Mouse (Mus musculus) kidney, postnatal 0 days (tissue): ENCODE measurements around the gene Tceal9. TPM values are rescaled to one million over a fixed set of nuclear protein-coding genes. Genes with fewer than 3 reads are reported as not detected.
A peak's percentile ranks its signal among the peaks of the same experiment; 100 is the strongest.

Experiments
- ATAC-seq: fragments of 200-750 bp; cut with Nextera tagmentation; replicated peaks from 2 replicates; pipeline ENCODE4 v1.8.0; 2017; ENCODE audit warnings: low read depth, moderate number of reproducible peaks, moderate TSS enrichment, moderate library complexity; ENCODE audit not compliant: low FRiP score
- DNase-seq: peaks from one replicate; pipeline ENCODE4 v3.0.0-alpha.2; 2016; ENCODE audit warnings: low spot score
- H3K27ac ChIP-seq: fragments of 300-500 bp; sonication (generic); 2 replicates; pipeline ENCODE4 v1.5.1; 2014; ENCODE audit warnings: mild to moderate bottlenecking
- H3K27me3 ChIP-seq: fragments of 300-500 bp; sonication (generic); 2 replicates; pipeline ENCODE4 v1.6.1; 2014; ENCODE audit warnings: low read length, mixed read lengths; ENCODE audit not compliant: insufficient read depth
- H3K36me3 ChIP-seq: fragments of 300-500 bp; sonication (generic); 2 replicates; pipeline ENCODE4 v1.6.1; 2014; ENCODE audit warnings: low read length, mixed read lengths; ENCODE audit not compliant: insufficient read depth
- H3K4me1 ChIP-seq: fragments of 300-500 bp; sonication (generic); replicated peaks from 2 replicates; pipeline ENCODE4 v1.6.1; 2014; ENCODE audit warnings: antibody characterized with exemption, low read length, mixed read lengths; ENCODE audit not compliant: insufficient read depth
- H3K4me2 ChIP-seq: fragments of 300-500 bp; sonication (generic); 2 replicates; pipeline ENCODE4 v1.6.1; 2014; ENCODE audit warnings: mild to moderate bottlenecking, low read length, moderate library complexity, mixed read lengths
- H3K4me3 ChIP-seq: fragments of 300-500 bp; sonication (generic); replicated peaks from 2 replicates; pipeline ENCODE4 v1.5.1; 2014; ENCODE audit warnings: low read depth, low read length
- H3K9ac ChIP-seq: fragments of 300-500 bp; sonication (generic); 2 replicates; pipeline ENCODE4 v1.6.1; 2014; ENCODE audit warnings: low read depth, low read length
- H3K9me3 ChIP-seq: fragments of 300-500 bp; sonication (generic); replicated peaks from 2 replicates; pipeline ENCODE4 v1.6.1; 2016; ENCODE audit warnings: low read length, inconsistent platforms, mixed read lengths
- CTCF ChIP-seq: IDR thresholded peaks from 2 replicates; pipeline ENCODE4 v1.5.1; 2016; ENCODE audit warnings: antibody characterized with exemption, low read depth, mild to moderate bottlenecking, moderate library complexity
- WGBS: fragments of 180-500 bp; shearing (Covaris S2); extraction: QIAGEN DNeasy Blood & Tissue Kit; methylation state at CpG from one replicate; pipeline ENCODE4 v1.1.7; 2014; 5-methylcytosine and 5-hydroxymethylcytosine counted together
- polyA plus RNA-seq: library from polyadenylated mRNA; unstranded; fragments of >200 nt; fragmentation: Nextera tagmentation; extraction: Ambion mirVana; gene quantifications from 2 replicates; pipeline ENCODE4 v1.2.1, GENCODE M21; 2015

Gene Tceal9
- polyA plus RNA-seq, 1 experiment from 2014 or later, result 579 TPM

DNA sequence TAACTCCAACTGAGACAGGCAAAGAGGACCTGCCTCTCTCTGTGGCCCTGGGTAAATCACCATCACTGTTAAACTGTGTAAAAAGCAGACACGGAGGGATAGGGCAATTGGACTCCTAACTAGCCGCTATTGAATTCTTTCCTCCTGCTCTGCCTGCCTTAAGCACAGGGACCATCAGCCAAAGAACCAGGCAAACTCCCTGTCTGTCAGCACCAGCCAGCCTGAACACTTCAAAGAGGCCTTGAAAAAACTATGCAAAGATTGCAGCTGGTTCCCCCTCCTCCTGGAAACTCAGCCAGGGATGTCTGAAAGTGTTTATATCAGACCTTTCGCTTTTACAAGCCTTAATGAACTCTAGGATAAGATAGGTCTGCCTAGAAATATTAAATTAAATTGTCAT, 29.7 kb downstream of the Tceal9 start:
- DNase-seq (peak; percentile 35), ATAC-seq (no peak)
- Histone ChIP-seq H3K4me1 (no peaks in the 10 kb centered on the region), H3K4me3 (no peak overlapping the region), H3K9me3 (no peaks in the 10 kb centered on the region), H3K27ac (no peak overlapping the region), H3K9ac (no peak overlapping the region), H3K4me2 (no peak overlapping the region), H3K27me3 (no peaks in the 10 kb centered on the region), H3K36me3 (no peaks in the 10 kb centered on the region)
- TF ChIP-seq CTCF, result no peak
- WGBS, result 26% methylated on average over 3 of the region's 3 CpGs

DNA sequence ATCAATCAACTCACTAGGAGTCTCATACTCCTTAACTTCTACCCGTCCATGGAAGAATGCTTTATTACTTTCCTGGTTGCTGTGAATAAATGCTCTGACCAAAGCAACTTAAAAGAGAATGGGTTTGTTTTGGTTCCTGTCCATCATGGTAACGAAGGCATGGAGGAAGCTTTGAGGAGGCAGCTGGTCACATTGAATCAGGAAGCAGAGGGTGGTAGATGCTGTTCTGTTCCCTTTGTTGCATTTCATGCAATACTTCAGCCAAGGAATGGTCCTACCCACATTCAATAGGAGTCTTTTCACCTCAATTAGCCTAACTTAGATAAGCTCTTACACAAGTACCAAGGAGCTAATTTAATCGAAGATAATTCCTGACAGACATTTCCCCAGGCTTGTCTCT, 30.5 kb downstream of the Tceal9 start:
- Histone ChIP-seq H3K27ac (no peak overlapping the region), H3K4me1 (no peaks in the 10 kb centered on the region), H3K9ac (no peak overlapping the region), H3K36me3 (no peaks in the 10 kb centered on the region), H3K27me3 (no peaks in the 10 kb centered on the region), H3K4me2 (no peak overlapping the region), H3K9me3 (no peaks in the 10 kb centered on the region), H3K4me3 (no peak overlapping the region)
- ATAC-seq (no peak), DNase-seq (no peak)
- 54% methylated on average over 3 of the region's 3 CpGs for WGBS
- no peak for TF ChIP-seq CTCF

DNA sequence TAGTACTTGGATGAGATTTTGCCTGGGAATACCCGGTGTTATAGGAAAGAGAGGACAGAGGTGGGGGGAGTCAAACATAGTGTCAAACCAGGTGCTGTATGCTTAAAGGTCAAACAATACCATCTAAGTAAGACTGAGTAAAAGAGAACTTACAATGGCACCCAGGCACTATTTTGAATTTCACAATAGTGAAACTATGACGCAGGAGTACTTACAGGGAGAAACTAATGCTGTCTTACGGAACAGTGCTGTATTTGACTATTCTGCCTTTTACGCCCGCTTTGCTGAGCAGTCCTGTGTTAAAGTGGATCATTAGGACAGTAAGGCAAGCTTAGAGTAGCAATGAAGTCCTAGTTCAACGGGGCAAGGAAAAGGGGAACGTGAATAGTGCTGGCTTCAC, 32.7 kb downstream of the Tceal9 start:
- Histone ChIP-seq H3K4me3 (no peak overlapping the region), H3K4me1 (no peaks in the 10 kb centered on the region), H3K27ac (no peak overlapping the region), H3K27me3 (no peaks in the 10 kb centered on the region), H3K36me3 (no peaks in the 10 kb centered on the region), H3K9ac (no peak overlapping the region), H3K9me3 (no peaks in the 10 kb centered on the region), H3K4me2 (no peak overlapping the region)
- DNase-seq (no peak), ATAC-seq (no peak)
- 81% methylated on average over 7 of the region's 7 CpGs for WGBS
- no peak for TF ChIP-seq CTCF

DNA sequence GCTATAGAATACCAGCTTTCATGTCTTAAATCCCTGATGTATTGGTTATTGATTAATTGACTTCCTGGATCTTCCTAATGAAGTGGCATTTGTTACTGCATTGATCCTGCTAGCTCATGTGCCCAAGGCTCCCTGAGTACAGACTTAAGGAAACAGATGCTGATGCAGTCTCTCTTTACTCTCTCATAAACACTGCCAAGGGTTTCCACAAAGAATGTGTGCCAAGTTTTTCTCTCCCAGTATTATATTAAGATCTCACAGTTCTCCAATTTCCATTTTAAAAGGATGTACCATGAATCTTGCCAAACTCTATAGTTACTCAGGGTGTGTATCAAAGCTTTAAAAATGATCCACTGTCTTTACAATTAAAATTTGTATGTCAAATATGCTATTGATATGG, 33.5 kb downstream of the Tceal9 start:
- Histone ChIP-seq H3K9ac (no peak overlapping the region), H3K27ac (no peak overlapping the region), H3K27me3 (no peaks in the 10 kb centered on the region), H3K36me3 (no peaks in the 10 kb centered on the region), H3K9me3 (no peaks in the 10 kb centered on the region), H3K4me2 (no peak overlapping the region), H3K4me1 (no peaks in the 10 kb centered on the region), H3K4me3 (no peak overlapping the region)
- DNase-seq, result no peak
- no peak for TF ChIP-seq CTCF
- no peak for ATAC-seq

DNA sequence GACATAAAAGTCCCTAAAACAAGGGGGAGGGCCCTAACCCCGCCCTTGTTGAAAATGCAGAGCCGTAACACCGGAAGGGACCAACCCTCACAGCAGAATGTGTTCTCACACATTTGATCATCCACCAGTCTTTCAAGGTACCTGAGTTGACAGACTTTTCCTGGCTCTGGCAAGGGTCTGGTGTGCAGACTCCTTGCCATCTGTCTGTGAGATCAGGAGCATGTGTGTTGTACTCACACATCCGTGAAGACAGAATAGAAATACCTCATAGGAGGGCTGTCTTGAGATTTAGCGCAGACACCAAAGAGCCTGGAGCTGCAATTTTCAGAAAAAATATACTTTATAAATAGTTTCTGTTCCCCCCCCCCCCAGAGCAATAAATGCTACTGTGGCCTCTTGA, 34.5 kb downstream of the Tceal9 start:
- ATAC-seq (no peak), DNase-seq (no peak)
- no peak for TF ChIP-seq CTCF
- H3K4me3 ChIP-seq, result no peak overlapping the region
- H3K4me1 ChIP-seq, result no peaks in the 10 kb centered on the region
- WGBS, result 78% methylated on average over 5 of the region's 5 CpGs
- H3K27ac ChIP-seq, result no peak overlapping the region
- H3K9me3 ChIP-seq, result no peaks in the 10 kb centered on the region
- H3K36me3 ChIP-seq, result no peaks in the 10 kb centered on the region
- no peak overlapping the region for H3K9ac ChIP-seq
- no peak overlapping the region for H3K4me2 ChIP-seq
- H3K27me3 ChIP-seq, result no peaks in the 10 kb centered on the region

DNA sequence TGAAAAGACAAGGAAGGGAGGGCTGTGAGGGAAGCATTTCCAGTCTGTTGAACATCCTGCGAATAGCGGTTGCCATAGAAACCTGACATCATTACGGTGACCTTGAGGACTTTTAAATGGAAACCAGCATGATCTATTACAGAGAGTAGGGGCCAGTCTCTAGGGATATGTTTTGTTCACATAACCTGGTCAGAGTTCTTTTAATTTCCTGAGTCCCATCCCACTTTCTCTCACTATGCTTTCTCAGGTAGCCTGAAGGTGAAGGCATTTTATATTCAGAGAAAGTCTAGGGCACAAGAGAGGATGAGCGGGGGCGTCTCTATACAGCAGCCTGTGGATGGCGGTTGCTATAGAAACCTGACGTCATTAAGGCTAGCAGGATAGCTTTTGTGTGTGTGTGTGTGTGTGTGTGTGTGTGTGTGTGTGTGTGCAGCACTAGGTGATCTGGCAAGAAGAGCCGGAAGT, 46.0 kb downstream of the Tceal9 start:
- WGBS, result 27% methylated on average over 8 of the region's 8 CpGs
- DNase-seq (peak; percentile 24), ATAC-seq (peak; percentile 66; the same call in 1 of the 2 replicates)
- Histone ChIP-seq H3K9ac (no peak overlapping the region), H3K27ac (no peak overlapping the region), H3K9me3 (no peaks in the 10 kb centered on the region), H3K27me3 (no peaks in the 10 kb centered on the region), H3K4me2 (no peak overlapping the region), H3K36me3 (no peaks in the 10 kb centered on the region), H3K4me3 (no peak overlapping the region), H3K4me1 (no peaks in the 10 kb centered on the region)
- no peak for TF ChIP-seq CTCF

Other genes with a start within 250 kb of the Tceal9 start
- 24.6 and 25.5 TPM in 2 replicates for gene Arxes1, start 211.7 kb upstream of the Tceal9 start, polyA plus RNA-seq
- gene Bex2, start 176.8 kb upstream of the Tceal9 start, polyA plus RNA-seq, result 74.9 and 76.2 TPM in 2 replicates
- gene Nxf3, start 159.8 kb upstream of the Tceal9 start, polyA plus RNA-seq, result 0.04 TPM in 1 of 2 replicates, not detected in the other
- 59.2 and 59.8 TPM in 2 replicates for gene Bex4, start 106.1 kb upstream of the Tceal9 start, polyA plus RNA-seq
- 206 and 209 TPM in 2 replicates for gene Tceal8, start 72.7 kb upstream of the Tceal9 start, polyA plus RNA-seq
- gene Tceal5, start 41.2 kb upstream of the Tceal9 start, polyA plus RNA-seq, result 2.6 and 2.9 TPM in 2 replicates
- 0.16 TPM in 1 of 2 replicates, not detected in the other for gene Tceal7, start 30.3 kb upstream of the Tceal9 start, polyA plus RNA-seq
- gene Bex1, start 29.6 kb upstream of the Tceal9 start, polyA plus RNA-seq, result 53.0 and 54.7 TPM in 2 replicates
- 430 and 466 TPM in 2 replicates for gene Bex3, start 25.2 kb downstream of the Tceal9 start, polyA plus RNA-seq